Mouse (Mus musculus) G1E (cell line): Measurements from ENCODE around the gene Slc41a1.

Experiments used
- CTCF ChIP-seq: IDR thresholded peaks from 2 replicates; pipeline ENCODE4 v1.5.1; 2012; ENCODE audit warnings: low read depth, low read length, inconsistent platforms, mixed read lengths
- POLR2AphosphoS5 ChIP-seq: IDR thresholded peaks from 2 replicates; pipeline ENCODE4 v1.6.1; 2012; ENCODE audit warnings: low read depth, low read length, inconsistent platforms; ENCODE audit not compliant: insufficient replicate concordance

DNA sequence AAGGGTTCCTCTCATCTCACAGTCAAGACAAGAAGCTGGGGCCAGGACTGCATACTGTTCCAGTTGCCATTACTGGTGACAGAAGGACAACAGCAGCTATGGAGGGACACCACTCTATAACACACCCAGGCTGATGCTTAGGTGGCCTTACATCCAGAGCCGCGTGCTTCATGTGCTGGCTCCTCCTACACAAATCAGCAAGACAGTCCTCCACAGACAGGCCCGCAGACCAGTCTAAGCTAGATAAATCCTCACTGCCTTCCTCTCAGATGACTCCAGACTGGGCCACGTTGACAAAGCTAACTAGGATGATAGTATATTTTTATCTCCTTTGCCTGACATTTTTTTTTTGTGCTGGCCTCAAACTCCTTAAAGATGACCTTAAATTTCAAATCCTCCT is 34.5 kb downstream of the Slc41a1 start:
- TF ChIP-seq CTCF (no peak), POLR2AphosphoS5 (no peak)
